Mouse (Mus musculus) thymus, adult 2 months (tissue): ENCODE measurements around the gene Tead3.

ENCODE experiments used
- CTCF ChIP-seq: fragments of 200-500 bp; IDR thresholded peaks from 2 replicates; pipeline ENCODE4 v1.5.1; 2012; ENCODE audit warnings: mild to moderate bottlenecking, control low read depth, low read length, moderate library complexity, borderline replicate concordance; ENCODE audit not compliant: control insufficient read depth, poor library complexity, insufficient read depth; ENCODE audit errors: extremely low read depth
- POLR2A ChIP-seq: fragments of 200-500 bp; IDR thresholded peaks from 2 replicates; pipeline ENCODE4 v1.6.1; 2012; ENCODE audit warnings: mild to moderate bottlenecking, low read length, control low read depth, moderate library complexity; ENCODE audit not compliant: control insufficient read depth, poor library complexity, insufficient read depth; ENCODE audit errors: extremely low read depth

- TF ChIP-seq CTCF (no peak), POLR2A (no peak)
Observed at GRCm38 (mm10) chr17:28352018-28352417, 1.4 kb upstream of the Tead3 start.
